Mouse (Mus musculus) bone marrow, adult 2 months (tissue): Measurements from ENCODE around the gene Olfr1412. TPM values are rescaled to one million over a fixed set of nuclear protein-coding genes. Genes with fewer than 3 reads are reported as not detected.

Source experiments
- H3K27ac ChIP-seq: fragments of 200-500 bp; 2 replicates; pipeline ENCODE4 v1.5.1; 2012; ENCODE audit warnings: low read depth, mild to moderate bottlenecking, control low read depth, inconsistent platforms, low read length; ENCODE audit not compliant: control insufficient read depth, poor library complexity, insufficient read depth
- H3K4me1 ChIP-seq: fragments of 200-500 bp; 2 replicates; pipeline ENCODE4 v1.6.1; 2011; ENCODE audit warnings: low read length; ENCODE audit not compliant: control insufficient read depth, insufficient read depth
- H3K4me3 ChIP-seq: fragments of 200-500 bp; replicated peaks from 2 replicates; pipeline ENCODE3; 2011; ENCODE audit warnings: mild to moderate bottlenecking, low read depth, low read length, control low read depth; ENCODE audit not compliant: control insufficient read depth
- CTCF ChIP-seq: fragments of 200-500 bp; IDR thresholded peaks from 2 replicates; pipeline ENCODE4 v1.5.1; 2011; ENCODE audit warnings: low read length, control low read depth; ENCODE audit not compliant: control insufficient read depth, insufficient read depth
- POLR2A ChIP-seq: fragments of 200-500 bp; IDR thresholded peaks from 2 replicates; pipeline ENCODE4 v1.6.1; 2011; ENCODE audit warnings: low read depth, mild to moderate bottlenecking, control low read depth, low read length, borderline replicate concordance; ENCODE audit not compliant: control insufficient read depth
- WGBS: fragments of 180-500 bp; shearing (Covaris S2); methylation state at CpG from one replicate; pipeline ENCODE4 v1.1.7; 2018; 5-methylcytosine and 5-hydroxymethylcytosine counted together
- polyA plus RNA-seq: library from polyadenylated mRNA; stranded (reverse); fragments of >200 nt; gene quantifications from 2 replicates; pipeline ENCODE4 v1.2.4, GENCODE M21; 2011; ENCODE audit warnings: low replicate concordance; ENCODE audit not compliant: missing spikeins, insufficient read depth, insufficient read length

Gene Olfr1412
- not detected in 2 replicates for polyA plus RNA-seq

GRCm38 (mm10) chr1:92585479-92585878 lies at the start of gene Olfr1412:
TSS of gene Olfr1412 (plus strand) at chr1:92585779.
- TF ChIP-seq POLR2A (no peak), CTCF (no peak)
- H3K4me1 ChIP-seq: no peaks in the 10 kb centered on the region
- H3K27ac ChIP-seq: no peak within 1 kb of the TSS
- 79% methylated on average over 2 of the region's 2 CpGs for WGBS
- H3K4me3 ChIP-seq: no peak within 1 kb of the TSS

DNA sequence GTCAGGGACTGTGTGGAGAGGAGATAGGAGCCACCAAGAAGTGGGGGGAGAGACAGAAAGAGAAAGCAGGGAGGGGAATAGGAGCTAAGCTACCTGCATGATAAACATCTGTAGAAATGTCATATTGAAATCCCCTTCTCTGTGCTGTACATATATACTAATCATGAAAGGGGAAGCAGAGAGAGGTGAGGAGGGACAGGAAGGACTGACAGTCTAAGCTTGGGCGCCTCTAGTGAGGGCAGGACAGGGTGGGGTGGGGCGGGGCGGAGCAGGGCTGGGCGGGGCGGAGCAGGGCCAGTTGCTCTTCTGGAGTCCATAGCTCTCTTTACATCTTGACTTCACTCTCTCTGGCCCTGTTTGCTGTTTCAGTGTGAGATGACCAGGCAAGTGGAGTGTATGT lies 48.6 kb upstream of the Olfr1412 start:
- 39% methylated on average over 5 of the region's 5 CpGs for WGBS
- TF ChIP-seq CTCF: no peak
- TF ChIP-seq POLR2A: no peak

GRCm38 (mm10) chr1:92539071-92539470 lies 46.5 kb upstream of the Olfr1412 start:
- Histone ChIP-seq H3K27ac (no peak overlapping the region), H3K4me3 (no peak overlapping the region), H3K4me1 (no peaks in the 10 kb centered on the region)
- WGBS: 42% methylated on average over 2 of the region's 2 CpGs
- TF ChIP-seq POLR2A (no peak), CTCF (no peak)

More for the DNA sequence above, 48.6 kb upstream of the Olfr1412 start:
- Histone ChIP-seq H3K27ac (no peak overlapping the region), H3K4me1 (no peaks in the 10 kb centered on the region), H3K4me3 (no peak overlapping the region)

DNA sequence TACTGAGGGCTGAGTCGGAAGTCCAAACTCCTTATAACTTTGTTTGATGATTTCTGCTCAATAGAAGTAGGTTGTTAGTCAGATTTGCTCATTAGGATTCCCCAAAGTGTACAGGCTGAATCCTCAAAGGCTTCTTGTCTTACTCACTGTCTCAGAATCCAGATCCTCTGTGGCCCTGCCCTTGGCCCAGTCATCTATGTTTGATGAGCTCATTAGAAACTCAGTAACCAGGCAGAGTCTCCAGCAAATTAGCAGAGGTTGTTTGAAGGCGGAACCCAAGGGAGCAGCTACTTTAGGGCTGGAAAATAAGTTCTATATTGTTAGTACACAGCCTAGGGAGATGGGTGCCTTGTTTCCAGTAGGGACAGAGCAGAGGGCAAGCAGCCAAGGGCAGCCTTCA lies 39.6 kb upstream of the Olfr1412 start:
- Histone ChIP-seq H3K4me3 (no peak overlapping the region), H3K27ac (no peak overlapping the region), H3K4me1 (no peaks in the 10 kb centered on the region)
- WGBS: 71% methylated on average over 2 of the region's 2 CpGs
- TF ChIP-seq CTCF: no peak
- TF ChIP-seq POLR2A: no peak

DNA sequence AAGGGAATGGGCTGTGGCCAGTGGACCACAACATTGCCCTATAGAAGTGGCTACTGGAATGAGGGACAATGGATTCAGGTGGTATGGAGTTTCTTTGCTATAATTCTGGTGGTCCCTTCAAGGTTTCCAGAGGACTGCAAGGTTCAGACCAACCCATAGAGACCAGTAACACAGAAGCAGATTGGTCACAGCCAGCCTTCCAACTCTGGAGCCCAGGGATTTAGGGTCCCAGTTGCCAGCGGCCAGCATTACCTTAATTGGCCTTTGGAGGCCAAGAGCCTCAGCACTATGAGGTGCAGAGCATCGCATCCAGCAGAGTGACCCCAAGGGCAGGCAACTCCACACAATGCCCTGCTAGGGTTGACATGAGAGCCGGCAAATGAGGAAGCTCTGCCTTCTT lies 14.6 kb upstream of the Olfr1412 start, which contains the start of gene Olfr1413:
Gene Olfr1413, plus strand, starts transcription at position 301 of the 400 bp plus-strand sequence.
- Histone ChIP-seq H3K4me1 (no peaks in the 10 kb centered on the region), H3K4me3 (no peak within 1 kb of the TSS), H3K27ac (no peak within 1 kb of the TSS)
- WGBS: 70% methylated on average over 3 of the region's 3 CpGs
- no peak for TF ChIP-seq POLR2A
- TF ChIP-seq CTCF: no peak

DNA sequence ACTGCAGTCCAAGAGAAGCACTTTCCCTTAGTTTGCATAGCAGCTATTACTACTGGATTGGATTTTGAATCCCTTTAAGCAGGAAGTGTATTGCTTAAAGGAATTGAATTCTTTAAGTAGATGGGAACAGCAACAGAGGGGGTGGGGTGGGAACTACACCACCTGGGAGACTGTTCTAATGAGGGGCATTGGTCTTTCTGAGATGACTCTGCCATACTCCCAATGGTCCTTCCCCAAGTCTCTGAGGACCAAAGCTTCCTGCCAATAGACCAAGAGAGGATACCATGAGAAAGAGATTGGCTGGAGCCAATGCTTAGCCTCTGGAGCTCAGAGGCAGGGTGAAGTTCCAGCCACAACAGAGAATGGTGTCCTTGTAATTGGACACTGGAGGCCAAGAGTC lies 8.5 kb downstream of the Olfr1412 start, which contains the start of gene Olfr1411:
Gene Olfr1411, plus strand, starts transcription at position 301 of the 400 bp plus-strand sequence.
- no peaks in the 10 kb centered on the region for H3K4me1 ChIP-seq

DNA sequence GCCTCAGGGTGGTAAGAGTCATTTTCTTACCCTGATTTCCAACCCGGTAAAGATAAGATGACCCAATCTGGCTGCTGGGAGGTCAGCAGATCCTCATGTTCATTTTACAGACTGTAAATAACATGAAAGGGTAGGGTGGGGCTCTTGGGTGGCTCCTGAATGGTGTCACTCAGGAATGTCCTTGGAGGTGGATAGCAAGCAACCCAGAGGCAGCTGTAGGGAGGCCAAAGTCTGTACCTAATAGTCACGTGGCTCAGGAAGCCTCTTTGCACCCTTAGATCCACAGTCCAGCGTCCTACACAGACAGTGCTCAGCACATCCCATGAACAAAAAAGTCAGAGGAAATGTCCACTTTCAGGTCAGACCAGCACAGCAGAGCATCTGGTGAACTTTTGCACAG lies 10.4 kb downstream of the Olfr1412 start:
- WGBS: 78% methylated on average over 3 of the region's 3 CpGs
- no peak for TF ChIP-seq POLR2A
- no peak for TF ChIP-seq CTCF
- H3K4me3 ChIP-seq: no peak overlapping the region

More for the DNA sequence above, 8.5 kb downstream of the Olfr1412 start, which contains the start of gene Olfr1411:
- Histone ChIP-seq H3K27ac (no peak within 1 kb of the TSS), H3K4me3 (no peak within 1 kb of the TSS)
- TF ChIP-seq CTCF (no peak), POLR2A (no peak)

GRCm38 (mm10) chr1:92605482-92605881 lies 19.9 kb downstream of the Olfr1412 start, which contains the start of gene Olfr1410:
TSS of gene Olfr1410 (plus strand) at chr1:92605782.
- H3K4me1 ChIP-seq: no peaks in the 10 kb centered on the region
- H3K27ac ChIP-seq: no peak within 1 kb of the TSS
- 76% methylated on average over 1 of the region's 1 CpGs for WGBS

More for the DNA sequence above, 10.4 kb downstream of the Olfr1412 start:
- H3K27ac ChIP-seq: no peak overlapping the region
- no peaks in the 10 kb centered on the region for H3K4me1 ChIP-seq

GRCm38 (mm10) chr1:92607711-92608110 lies 22.1 kb downstream of the Olfr1412 start:
- H3K4me1 ChIP-seq: no peaks in the 10 kb centered on the region
- TF ChIP-seq POLR2A (no peak), CTCF (no peak)
- H3K4me3 ChIP-seq: no peak overlapping the region
- whole genome bisulfite sequencing: 67% methylated on average over 4 of the region's 4 CpGs
- H3K27ac ChIP-seq: no peak overlapping the region

More at GRCm38 (mm10) chr1:92605482-92605881, 19.9 kb downstream of the Olfr1412 start, which contains the start of gene Olfr1410:
- TF ChIP-seq CTCF (no peak), POLR2A (no peak)
- no peak within 1 kb of the TSS for H3K4me3 ChIP-seq
